Mouse (Mus musculus): Measurements from ENCODE around the gene Ces1a.

Ces1a gene

GRCm38 (mm10) chr8:92996840-92997239 is 51.2 kb downstream of the Ces1a start:
- peak; percentile 38 to 54 for DNase-seq (ENCODE audit: low spot score in 2 of 2)

- DNase-seq (ENCODE audit: low spot score in 2 of 2): no peak
Measured at GRCm38 (mm10) chr8:92984376-92984775, 63.6 kb downstream of the Ces1a start.

- no peak for DNase-seq (ENCODE audit: low spot score in 2 of 2)
Measured at GRCm38 (mm10) chr8:92982491-92982890, 65.5 kb downstream of the Ces1a start.

- DNase-seq (ENCODE audit: low spot score in 2 of 2): no peak
Measured at GRCm38 (mm10) chr8:92976656-92977055, 71.3 kb downstream of the Ces1a start.

- DNase-seq (ENCODE audit: low spot score in 2 of 2): no peak
Measured at GRCm38 (mm10) chr8:92972949-92973348, 75.0 kb downstream of the Ces1a start.
